Mouse (Mus musculus): Measurements from ENCODE around the gene Dglucy.

The Dglucy gene

DNA sequence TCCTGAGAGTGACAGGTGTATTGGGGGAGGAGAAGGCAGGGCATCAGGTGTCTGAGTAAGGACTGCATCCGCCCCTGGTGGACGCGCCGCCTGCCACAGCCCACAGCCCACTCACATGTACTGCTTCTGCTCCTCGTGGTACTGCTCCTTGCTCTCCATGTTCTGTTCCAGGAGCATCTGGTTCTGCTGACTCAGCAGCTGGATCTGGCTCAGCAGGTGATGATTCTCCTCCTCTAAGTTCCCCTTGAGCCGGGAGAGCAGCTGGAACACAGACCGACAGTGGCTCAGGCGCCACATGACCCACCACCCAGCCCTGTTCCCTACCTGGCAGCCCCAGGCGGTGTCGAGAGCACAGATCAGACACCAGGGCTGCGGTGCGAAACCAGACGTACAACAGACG is 152.8 kb downstream of the Dglucy start:
- no peak for DNase-seq (ENCODE audit: low spot score)

- DNase-seq (ENCODE audit: low spot score), result no peak
These were observed 155.9 kb downstream of the Dglucy start for GRCm38 (mm10) chr12:100934796-100935195.

DNA sequence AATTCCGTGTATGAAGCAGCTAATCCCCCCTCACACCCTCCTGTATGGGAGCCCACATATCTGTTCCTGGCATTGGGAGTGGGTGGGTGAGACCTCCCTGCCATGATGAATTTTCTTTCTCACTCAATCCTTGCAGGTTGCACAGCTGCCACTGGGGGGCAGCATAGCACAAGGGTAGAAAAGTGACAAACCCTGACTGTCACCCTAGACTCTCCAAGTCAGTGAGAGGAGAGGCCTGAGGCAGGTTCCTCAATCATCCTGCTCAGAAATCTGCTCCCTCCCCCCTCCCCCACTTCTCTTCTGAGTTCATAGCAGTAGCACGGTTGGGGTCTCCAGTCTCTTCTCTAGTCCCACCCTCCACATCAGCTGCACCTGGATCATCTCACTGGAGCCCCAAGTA is 157.3 kb downstream of the Dglucy start:
- peak; percentile 70 for DNase-seq (ENCODE audit: low spot score)

DNA sequence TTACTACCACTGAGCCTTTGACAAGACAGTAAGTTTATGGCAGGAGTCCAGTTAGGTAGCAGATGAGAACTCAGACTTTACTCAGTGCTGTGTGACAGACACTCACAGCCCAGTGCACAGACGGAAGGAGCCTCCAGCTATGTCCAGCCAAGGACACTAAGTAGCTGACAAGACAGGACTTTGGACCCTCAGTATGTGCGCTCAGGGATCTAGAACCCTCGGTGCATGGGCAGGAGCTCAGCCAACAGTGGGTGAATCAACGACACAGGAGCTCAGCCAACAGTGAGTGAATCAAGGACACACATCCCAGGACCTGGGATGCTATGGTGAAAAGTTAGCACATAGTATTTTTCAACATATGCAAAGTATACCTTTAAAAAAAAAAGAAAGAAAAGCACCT is 157.9 kb downstream of the Dglucy start:
- DNase-seq (ENCODE audit: low spot score), result no peak

- DNase-seq (ENCODE audit: low spot score), result no peak
These were observed 158.8 kb downstream of the Dglucy start for GRCm38 (mm10) chr12:100937441-100938360.

DNA sequence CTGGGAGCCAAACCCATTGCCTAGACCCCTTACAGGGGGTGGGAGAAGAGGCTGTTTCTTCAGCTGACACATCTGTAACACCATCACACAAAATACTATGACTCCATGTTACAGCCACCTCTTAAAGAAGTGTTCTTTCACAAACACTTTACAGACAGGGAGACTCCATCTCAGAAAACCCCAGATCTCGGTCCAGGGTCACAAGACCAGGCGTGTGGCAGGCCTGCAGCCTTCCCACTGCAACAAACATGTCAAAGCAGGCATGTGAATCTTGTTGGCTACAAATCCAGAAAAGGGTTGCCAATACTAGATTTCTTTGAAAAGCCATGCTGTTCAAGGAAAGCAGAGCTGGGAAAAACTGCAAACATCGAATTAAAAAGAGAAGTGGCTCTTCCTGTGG is 162.5 kb downstream of the Dglucy start:
- no peak for DNase-seq (ENCODE audit: low spot score)

- DNase-seq (ENCODE audit: low spot score), result no peak
These were observed 164.3 kb downstream of the Dglucy start for GRCm38 (mm10) chr12:100943146-100943545.

- no peak for DNase-seq (ENCODE audit: low spot score)
These were observed 166.1 kb downstream of the Dglucy start for GRCm38 (mm10) chr12:100944921-100945336.

DNA sequence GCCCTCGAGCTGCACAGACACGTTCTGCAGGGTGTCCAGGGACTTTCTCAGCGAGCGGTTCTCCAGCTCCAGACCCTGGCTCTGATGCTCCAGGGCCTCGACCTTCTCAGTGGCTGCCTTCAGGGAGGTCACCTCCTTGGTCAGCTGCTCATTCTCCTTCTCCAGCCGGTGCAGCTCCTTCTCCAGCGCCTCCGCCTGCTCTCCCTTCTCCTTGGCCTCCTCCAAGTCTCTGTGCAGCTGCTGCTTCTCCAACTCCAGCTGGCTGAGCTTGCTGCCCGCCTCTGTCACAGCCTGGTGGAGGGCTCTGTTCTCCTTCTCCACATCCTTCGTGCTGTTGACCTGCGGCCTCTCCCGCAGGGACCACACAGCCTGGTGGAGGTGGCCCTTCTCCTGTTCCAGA is 166.6 kb downstream of the Dglucy start:
- DNase-seq (ENCODE audit: low spot score), result no peak

DNA sequence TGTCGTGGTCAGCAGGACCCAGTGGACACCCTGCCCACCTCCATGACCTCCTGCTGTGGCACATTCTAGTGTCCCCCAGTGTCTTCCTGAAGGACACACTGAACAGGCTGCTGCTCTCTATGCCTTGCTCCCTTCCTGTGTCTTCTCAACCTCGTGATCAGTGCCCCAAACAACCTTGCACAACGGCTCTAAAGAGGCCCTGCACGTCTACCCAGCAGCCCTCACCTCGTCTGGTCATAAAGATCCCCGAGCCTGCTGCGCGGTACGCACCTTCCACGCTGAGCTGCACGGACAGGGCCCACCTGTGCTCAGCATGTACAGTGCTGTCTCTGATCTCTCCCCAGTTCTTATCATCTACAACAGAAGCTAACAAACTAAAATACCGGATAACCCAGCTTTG is 167.1 kb downstream of the Dglucy start:
- DNase-seq (ENCODE audit: low spot score), result no peak
